Mouse (Mus musculus) liver, adult 2 months (tissue): Measurements from ENCODE around the gene Agmat.

ENCODE experiments used
- CTCF ChIP-seq: fragments of 200-500 bp; IDR thresholded peaks from 2 replicates; pipeline ENCODE4 v1.5.1; 2011; ENCODE audit warnings: low read depth, low read length, control low read depth
- POLR2A ChIP-seq: fragments of 200-500 bp; IDR thresholded peaks from 2 replicates; pipeline ENCODE4 v1.6.1; 2011; ENCODE audit warnings: low read length, control low read depth; ENCODE audit not compliant: insufficient read depth; ENCODE audit errors: extremely low read depth

DNA sequence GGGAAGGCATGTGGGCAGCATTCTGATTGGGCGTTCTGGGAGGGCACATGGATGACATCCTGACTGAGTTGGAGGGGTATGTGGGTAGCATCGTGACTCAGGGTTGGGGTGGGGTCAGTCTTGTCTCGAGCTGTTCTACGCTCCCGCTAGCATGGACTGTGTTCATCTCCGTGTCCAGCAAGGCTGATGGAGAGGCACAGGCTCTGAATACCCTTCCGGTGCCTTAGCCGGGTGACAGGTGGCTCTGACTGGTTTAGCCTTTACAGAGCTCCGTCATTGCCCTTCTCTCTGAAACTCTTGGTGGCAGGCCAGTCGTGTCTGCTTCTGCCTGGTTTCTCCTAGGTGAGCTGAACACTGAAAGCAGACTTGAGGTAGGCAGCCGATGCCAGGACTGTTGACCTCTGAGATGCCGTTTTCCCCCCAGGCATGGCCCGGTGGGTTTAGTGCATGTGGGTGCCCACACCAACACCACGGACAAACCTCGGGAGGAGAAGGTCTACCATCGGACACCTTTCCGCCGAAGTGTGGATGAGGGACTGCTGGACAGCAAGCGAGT, 9.0 kb downstream of the Agmat start:
- TF ChIP-seq CTCF (no peak), POLR2A (no peak)
